In the genomic region with DNA sequence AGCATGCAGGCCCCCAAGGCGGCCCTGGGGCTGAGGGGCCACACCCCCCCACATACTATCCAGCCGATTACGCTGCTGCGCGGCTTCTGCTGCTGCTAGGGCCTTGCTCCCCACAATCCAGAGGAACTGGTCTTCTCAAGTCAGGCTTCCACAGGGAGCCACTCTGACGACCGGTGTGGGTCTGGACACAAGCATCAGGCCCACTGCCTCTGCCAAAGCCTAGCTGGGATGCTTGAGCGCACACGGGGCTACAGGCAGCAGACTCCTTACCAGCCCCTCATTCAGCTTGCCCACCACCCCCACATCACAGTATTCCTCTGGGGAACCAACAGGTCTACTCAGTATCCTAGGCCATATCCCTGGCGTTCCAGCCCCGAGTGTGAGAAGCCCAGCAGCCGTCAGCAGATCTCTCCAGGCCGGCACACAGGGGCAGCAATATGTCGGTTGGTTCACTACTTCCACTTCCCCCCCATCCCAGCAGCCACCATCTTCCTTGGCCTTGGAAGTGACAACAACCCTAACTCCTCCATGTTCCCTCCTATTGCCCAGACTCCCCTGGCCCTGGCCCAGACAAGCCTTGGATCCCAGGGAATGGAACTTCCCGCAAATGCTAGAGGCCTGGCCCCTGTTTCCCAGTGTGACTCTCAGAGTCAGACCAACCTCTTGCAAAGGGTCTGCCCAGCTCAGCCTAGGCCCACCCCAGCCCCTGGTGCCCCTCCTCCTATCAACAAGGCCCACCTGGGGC, we compare ENCODE assay signal across 8 mouse cellular contexts. TPM values are rescaled to one million over a fixed set of nuclear protein-coding genes. Genes with fewer than 3 reads are reported as not detected.
DNase-seq lines count a peak whose midpoint lies in the region; ATAC-seq and TF ChIP-seq lines count a peak whose summit lies in the region.

No protein-coding gene starts in this region.

- H3K36me3 ChIP-seq in ES-Bruce4 (ENCODE audit: control insufficient read depth, insufficient read depth, low read length, poor library complexity, severe bottlenecking), result no peaks in the 10 kb centered on the region
- peaks cover 35% of the 10 kb centered on the region for H3K36me3 ChIP-seq in erythroblast, embryonic 14.5 days (ENCODE audit: control insufficient read depth)
- no peaks in the 10 kb centered on the region for H3K36me3 ChIP-seq in hindbrain, embryonic 15.5 days
- H3K36me3 ChIP-seq in liver, embryonic 14.5 days (replicated peaks; ENCODE audit: control insufficient read depth, insufficient read depth, low read depth), result no peaks in the 10 kb centered on the region
- H3K36me3 ChIP-seq in neural tube, embryonic 15.5 days, result no peaks in the 10 kb centered on the region

- no peak for TF ChIP-seq POLR2A in ES-Bruce4 (IDR thresholded peaks at IDR 0.05; ENCODE audit: insufficient read depth, low read length)

- no peak for TF ChIP-seq EP300 in ES-Bruce4 (IDR thresholded peaks at IDR 0.05; ENCODE audit: insufficient read depth, low read depth, low read length)
- TF ChIP-seq EP300 in liver, embryonic 14.5 days (IDR thresholded peaks at IDR 0.05; ENCODE audit: low read depth), result no peak

- H3K4me1 ChIP-seq in ES-Bruce4 (ENCODE audit: control insufficient read depth, insufficient read depth, low read length), result peaks cover 9% of the 10 kb centered on the region
- H3K4me1 ChIP-seq in erythroblast, embryonic 14.5 days (ENCODE audit: control insufficient read depth), result peaks cover 80% of the 10 kb centered on the region
- H3K4me1 ChIP-seq in hindbrain, embryonic 15.5 days (replicated peaks), result peaks cover 82% of the 10 kb centered on the region
- H3K4me1 ChIP-seq in liver, embryonic 14.5 days (replicated peaks; ENCODE audit: control insufficient read depth in 2 of 2, insufficient read depth in 2 of 2, low read length in 1 of 2), result peaks cover 31 to 33% of the 10 kb centered on the region in 2 experiments
- peaks cover 81% of the 10 kb centered on the region for H3K4me1 ChIP-seq in neural tube, embryonic 15.5 days

- intact Hi-C loops in gastrocnemius, postnatal 14 days (cut with DNase I; ENCODE audit: low total_unique reads), result no loop called here
- intact Hi-C loops in gastrocnemius, postnatal 36 days (cut with DNase I), result loop anchor here (2.0 kb wide), 1 partner anchor 21 kb away; no protein-coding TSS in a partner anchor

- peak; percentile 63 for DNase-seq in gastrocnemius, postnatal 14 days
- no peak for DNase-seq in gastrocnemius, postnatal 36 days
- no peak for DNase-seq in liver, embryonic 14.5 days (ENCODE audit: low read depth in 3 of 3, low spot score in 3 of 3)
- DNase-seq in urinary bladder, postnatal 10 days (ENCODE audit: low spot score), result no peak

- under 1% methylated on average over 15 of the region's 15 CpGs for WGBS in hindbrain, embryonic 15.5 days
- WGBS in liver, embryonic 14.5 days (ENCODE audit: insufficient replicate concordance), result 1% methylated on average over 15 of the region's 15 CpGs
- 0% methylated on average over 15 of the region's 15 CpGs for WGBS in neural tube, embryonic 15.5 days

- TF ChIP-seq CTCF in ES-Bruce4 (IDR thresholded peaks at IDR 0.05; ENCODE audit: low read depth, low read length), result no peak
- no peak for TF ChIP-seq CTCF in liver, embryonic 14.5 days (IDR thresholded peaks at IDR 0.05; ENCODE audit: low read depth)

- H3K4me3 ChIP-seq in ES-Bruce4 (ENCODE audit: low read depth, low read length), result peak overlapping the region; percentile 84
- peak overlapping the region; percentile 96 for H3K4me3 ChIP-seq in erythroblast, embryonic 14.5 days (replicated peaks)
- H3K4me3 ChIP-seq in hindbrain, embryonic 15.5 days, result peak overlapping the region; percentile 87
- H3K4me3 ChIP-seq in liver, embryonic 14.5 days (ENCODE audit: insufficient read depth in 1 of 2, low read depth in 2 of 2, low read length in 2 of 2), result peak overlapping the region; percentile 72 to 92
- peak overlapping the region; percentile 85 for H3K4me3 ChIP-seq in neural tube, embryonic 15.5 days (replicated peaks)

- peak overlapping the region; percentile 70 for H3K4me2 ChIP-seq in hindbrain, embryonic 15.5 days
- H3K4me2 ChIP-seq in liver, embryonic 14.5 days (ENCODE audit: low read depth), result peak overlapping the region; percentile 96
- peak overlapping the region; percentile 85 for H3K4me2 ChIP-seq in neural tube, embryonic 15.5 days

- peak overlapping the region; percentile 89 for H3K9ac ChIP-seq in ES-Bruce4 (ENCODE audit: low read depth, poor library complexity, severe bottlenecking)
- peak overlapping the region; percentile 96 for H3K9ac ChIP-seq in hindbrain, embryonic 15.5 days
- H3K9ac ChIP-seq in liver, embryonic 14.5 days (replicated peaks), result peak overlapping the region; percentile 91
- peak overlapping the region; percentile 87 for H3K9ac ChIP-seq in neural tube, embryonic 15.5 days (replicated peaks)

- ATAC-seq in hindbrain, embryonic 15.5 days (ENCODE audit: low FRiP score, low read depth), result no peak
- ATAC-seq in liver, embryonic 14.5 days (ENCODE audit: insufficient read depth), result peak; percentile 19; the same call in 1 of the 2 replicates
- no peak for ATAC-seq in neural tube, embryonic 15.5 days (ENCODE audit: low FRiP score)

- H3K27ac ChIP-seq in ES-Bruce4 (ENCODE audit: insufficient read depth, low read length), result no peak overlapping the region
- peak overlapping the region; percentile 89 for H3K27ac ChIP-seq in hindbrain, embryonic 15.5 days (replicated peaks)
- peak overlapping the region; percentile 74 for H3K27ac ChIP-seq in liver, embryonic 14.5 days
- peak overlapping the region; percentile 89 for H3K27ac ChIP-seq in neural tube, embryonic 15.5 days (replicated peaks)

- H3K9me3 ChIP-seq in ES-Bruce4 (replicated peaks; ENCODE audit: control insufficient read depth, insufficient read depth, low read length, poor library complexity, severe bottlenecking), result no peaks in the 10 kb centered on the region
- H3K9me3 ChIP-seq in erythroblast, embryonic 14.5 days (ENCODE audit: control insufficient read depth, low read length), result no peaks in the 10 kb centered on the region
- no peaks in the 10 kb centered on the region for H3K9me3 ChIP-seq in hindbrain, embryonic 15.5 days
- H3K9me3 ChIP-seq in liver, embryonic 14.5 days (ENCODE audit: control insufficient read depth, low read length), result no peaks in the 10 kb centered on the region
- no peaks in the 10 kb centered on the region for H3K9me3 ChIP-seq in neural tube, embryonic 15.5 days (replicated peaks)

- no peaks in the 10 kb centered on the region for H3K27me3 ChIP-seq in ES-Bruce4 (ENCODE audit: control insufficient read depth, insufficient read depth, low read length, poor library complexity, severe bottlenecking)
- H3K27me3 ChIP-seq in erythroblast, embryonic 14.5 days (ENCODE audit: control insufficient read depth), result no peaks in the 10 kb centered on the region
- H3K27me3 ChIP-seq in hindbrain, embryonic 15.5 days, result no peaks in the 10 kb centered on the region
- no peaks in the 10 kb centered on the region for H3K27me3 ChIP-seq in liver, embryonic 14.5 days (ENCODE audit: control insufficient read depth, insufficient read depth, low read length)
- H3K27me3 ChIP-seq in neural tube, embryonic 15.5 days (replicated peaks), result no peaks in the 10 kb centered on the region

RNA-seq across cellular contexts. Expression of a gene that starts 1.3 kb away (rescaled TPM):
- 100 to 1,000 TPM; 139 to 152 TPM for total RNA-seq in gastrocnemius, postnatal 14 days (2021)
- total RNA-seq in gastrocnemius, postnatal 36 days (2021), result 10 to 100 TPM; 65.2 to 70.5 TPM
- polyA plus RNA-seq in ES-Bruce4 (2011; ENCODE audit: insufficient read depth, insufficient read length, low read depth, missing spikeins), result 266 and 284 TPM in 2 replicates
- polyA plus RNA-seq in erythroblast, embryonic 14.5 days (2012), result 75.1 and 87.2 TPM in 2 replicates
- 332 and 343 TPM in 2 replicates for polyA plus RNA-seq in hindbrain, embryonic 15.5 days (2015; fragmentation: Nextera tagmentation; extraction: Ambion mirVana)
- 94.3 and 124 TPM in 2 replicates for polyA plus RNA-seq in liver, embryonic 14.5 days (2012; rRNA removed)
- 137 and 138 TPM in 2 replicates for polyA plus RNA-seq in liver, embryonic 14.5 days (2014; fragmentation: Nextera tagmentation; extraction: Ambion mirVana)
- polyA plus RNA-seq in neural tube, embryonic 15.5 days (2015; fragmentation: Nextera tagmentation; extraction: Ambion mirVana), result 262 and 325 TPM in 2 replicates

RNA-seq across cellular contexts. Expression of a gene that starts 24.8 kb away (rescaled TPM):
- total RNA-seq in gastrocnemius, postnatal 14 days (2021), result 10 to 100 TPM; 27.6 to 35.2 TPM
- total RNA-seq in gastrocnemius, postnatal 36 days (2021), result 10 to 100 TPM; 13.1 to 17.5 TPM
- 15.4 and 16.5 TPM in 2 replicates for polyA plus RNA-seq in ES-Bruce4 (2011; ENCODE audit: insufficient read depth, insufficient read length, low read depth, missing spikeins)
- not detected in 2 replicates for polyA plus RNA-seq in erythroblast, embryonic 14.5 days (2012)
- 4.6 and 5.1 TPM in 2 replicates for polyA plus RNA-seq in hindbrain, embryonic 15.5 days (2015; fragmentation: Nextera tagmentation; extraction: Ambion mirVana)
- polyA plus RNA-seq in liver, embryonic 14.5 days (2012; rRNA removed), result 0.22 and 0.31 TPM in 2 replicates
- 0.25 and 0.33 TPM in 2 replicates for polyA plus RNA-seq in liver, embryonic 14.5 days (2014; fragmentation: Nextera tagmentation; extraction: Ambion mirVana)
- 6.6 and 9.7 TPM in 2 replicates for polyA plus RNA-seq in neural tube, embryonic 15.5 days (2015; fragmentation: Nextera tagmentation; extraction: Ambion mirVana)

RNA-seq across cellular contexts. Expression of a gene that starts 35.5 kb away (rescaled TPM):
- total RNA-seq in gastrocnemius, postnatal 14 days (2021), result 10 to 100 TPM; 29.8 to 57.1 TPM
- total RNA-seq in gastrocnemius, postnatal 36 days (2021), result 10 to 100 TPM; 60.6 to 81.6 TPM
- polyA plus RNA-seq in ES-Bruce4 (2011; ENCODE audit: insufficient read depth, insufficient read length, low read depth, missing spikeins), result 8.1 and 13.3 TPM in 2 replicates
- polyA plus RNA-seq in erythroblast, embryonic 14.5 days (2012), result 0.02 and 0.05 TPM in 2 replicates
- polyA plus RNA-seq in hindbrain, embryonic 15.5 days (2015; fragmentation: Nextera tagmentation; extraction: Ambion mirVana), result 41.4 and 43.3 TPM in 2 replicates
- 23.5 and 25.0 TPM in 2 replicates for polyA plus RNA-seq in liver, embryonic 14.5 days (2012; rRNA removed)
- polyA plus RNA-seq in liver, embryonic 14.5 days (2014; fragmentation: Nextera tagmentation; extraction: Ambion mirVana), result 15.7 and 19.7 TPM in 2 replicates
- 35.1 and 35.4 TPM in 2 replicates for polyA plus RNA-seq in neural tube, embryonic 15.5 days (2015; fragmentation: Nextera tagmentation; extraction: Ambion mirVana)

RNA-seq across cellular contexts. Expression of a gene that starts 45.7 kb away (rescaled TPM):
- not detected for total RNA-seq in gastrocnemius, postnatal 14 days (2021)
- total RNA-seq in gastrocnemius, postnatal 36 days (2021), result not detected
- 1.5 TPM in 1 of 2 replicates, not detected in the other for polyA plus RNA-seq in ES-Bruce4 (2011; ENCODE audit: insufficient read depth, insufficient read length, low read depth, missing spikeins)
- not detected in 2 replicates for polyA plus RNA-seq in erythroblast, embryonic 14.5 days (2012)
- polyA plus RNA-seq in hindbrain, embryonic 15.5 days (2015; fragmentation: Nextera tagmentation; extraction: Ambion mirVana), result 2.0 and 3.6 TPM in 2 replicates
- polyA plus RNA-seq in liver, embryonic 14.5 days (2012; rRNA removed), result not detected in 2 replicates
- polyA plus RNA-seq in liver, embryonic 14.5 days (2014; fragmentation: Nextera tagmentation; extraction: Ambion mirVana), result 0.62 and 0.76 TPM in 2 replicates
- 2.5 and 2.9 TPM in 2 replicates for polyA plus RNA-seq in neural tube, embryonic 15.5 days (2015; fragmentation: Nextera tagmentation; extraction: Ambion mirVana)

RNA-seq across cellular contexts. Expression of a gene that starts 46.4 kb away (rescaled TPM):
- total RNA-seq in gastrocnemius, postnatal 14 days (2021), result 10 to 100 TPM; 33.5 to 42.7 TPM
- 10 to 100 TPM; 48.2 to 55.8 TPM for total RNA-seq in gastrocnemius, postnatal 36 days (2021)
- 43.8 and 45.3 TPM in 2 replicates for polyA plus RNA-seq in ES-Bruce4 (2011; ENCODE audit: insufficient read depth, insufficient read length, low read depth, missing spikeins)
- 79.9 and 91.3 TPM in 2 replicates for polyA plus RNA-seq in erythroblast, embryonic 14.5 days (2012)
- polyA plus RNA-seq in hindbrain, embryonic 15.5 days (2015; fragmentation: Nextera tagmentation; extraction: Ambion mirVana), result 16.3 and 17.3 TPM in 2 replicates
- 113 and 135 TPM in 2 replicates for polyA plus RNA-seq in liver, embryonic 14.5 days (2012; rRNA removed)
- 149 and 173 TPM in 2 replicates for polyA plus RNA-seq in liver, embryonic 14.5 days (2014; fragmentation: Nextera tagmentation; extraction: Ambion mirVana)
- 14.4 and 25.2 TPM in 2 replicates for polyA plus RNA-seq in neural tube, embryonic 15.5 days (2015; fragmentation: Nextera tagmentation; extraction: Ambion mirVana)
